Mouse (Mus musculus): ENCODE results near the gene Ifit1.
A peak's percentile ranks its signal among the peaks of the same experiment; 100 is the strongest.
"Not testable (repeated sequence)": the region's sequence is repeated elsewhere in the genome, so short reads cannot be mapped to it uniquely, and the experiment has no call there.

Ifit1 gene

GRCm38 (mm10) chr19:34640623-34641022, at the start of gene Ifit1, which contains the start of gene Ifit1bl2:
Ifit1 (plus strand) TSS chr19:34640871.
Ifit1bl2 (minus strand) TSS chr19:34640743.
- no peak for DNase-seq (ENCODE audit: low read depth)

DNA sequence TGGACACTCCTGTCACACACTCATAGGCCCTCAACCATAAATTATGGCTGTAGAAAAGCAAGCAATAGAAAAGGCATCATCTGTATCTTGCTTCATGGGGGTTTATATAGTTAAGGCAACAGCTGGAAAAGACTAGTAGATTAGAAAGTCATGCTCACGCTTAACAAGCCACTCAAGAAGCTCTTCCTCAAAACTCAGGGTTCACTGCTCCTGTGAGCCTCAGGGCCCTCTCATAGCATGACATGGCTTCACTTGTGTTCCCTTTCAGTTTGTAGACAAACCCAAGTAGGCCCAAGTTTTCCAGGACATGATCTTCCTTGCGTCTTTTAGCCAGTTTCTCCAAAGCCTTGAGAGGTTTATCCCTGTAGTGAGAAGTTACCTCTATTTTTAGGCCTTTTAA, 47.2 kb upstream of the Ifit1 start:
- DNase-seq (ENCODE audit: low read depth), result no peak

DNA sequence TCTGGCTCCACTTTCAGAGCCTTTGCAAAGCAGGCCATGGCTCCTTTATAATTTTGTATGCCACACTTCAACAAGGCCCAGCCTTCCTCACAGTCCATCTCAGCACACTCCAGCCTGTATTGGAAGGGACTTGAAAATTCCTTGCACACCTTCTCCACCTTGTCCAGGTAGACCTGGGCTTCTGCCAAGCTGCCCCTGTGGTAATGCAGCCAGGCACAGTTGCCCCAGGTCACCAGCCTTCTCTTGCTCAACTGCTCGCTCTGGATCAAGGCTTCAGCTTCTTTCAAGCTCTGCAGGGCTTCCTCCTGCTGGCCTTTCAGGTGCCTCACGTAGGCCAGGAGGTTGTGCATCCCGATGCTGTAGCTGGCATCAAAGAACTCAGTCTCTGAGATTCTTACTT, 46.1 kb upstream of the Ifit1 start:
- DNase-seq (ENCODE audit: low read depth), result not testable (repeated sequence)

- no peak for DNase-seq (ENCODE audit: low read depth)
Observed at GRCm38 (mm10) chr19:34596811-34597210, 43.9 kb upstream of the Ifit1 start.

GRCm38 (mm10) chr19:34598341-34598740, 42.3 kb upstream of the Ifit1 start:
- no peak for DNase-seq (ENCODE audit: low read depth)

- DNase-seq (ENCODE audit: low read depth), result not testable (repeated sequence)
Observed at GRCm38 (mm10) chr19:34599250-34599649, 41.4 kb upstream of the Ifit1 start.

- not testable (repeated sequence) for DNase-seq (ENCODE audit: low read depth)
Observed at GRCm38 (mm10) chr19:34601888-34602287, 38.8 kb upstream of the Ifit1 start, which contains the start of gene Ifit1bl1. Ifit1bl1 (minus strand) TSS chr19:34601956.

- no peak for DNase-seq (ENCODE audit: low read depth)
Observed at GRCm38 (mm10) chr19:34605472-34605871, 35.2 kb upstream of the Ifit1 start.

DNA sequence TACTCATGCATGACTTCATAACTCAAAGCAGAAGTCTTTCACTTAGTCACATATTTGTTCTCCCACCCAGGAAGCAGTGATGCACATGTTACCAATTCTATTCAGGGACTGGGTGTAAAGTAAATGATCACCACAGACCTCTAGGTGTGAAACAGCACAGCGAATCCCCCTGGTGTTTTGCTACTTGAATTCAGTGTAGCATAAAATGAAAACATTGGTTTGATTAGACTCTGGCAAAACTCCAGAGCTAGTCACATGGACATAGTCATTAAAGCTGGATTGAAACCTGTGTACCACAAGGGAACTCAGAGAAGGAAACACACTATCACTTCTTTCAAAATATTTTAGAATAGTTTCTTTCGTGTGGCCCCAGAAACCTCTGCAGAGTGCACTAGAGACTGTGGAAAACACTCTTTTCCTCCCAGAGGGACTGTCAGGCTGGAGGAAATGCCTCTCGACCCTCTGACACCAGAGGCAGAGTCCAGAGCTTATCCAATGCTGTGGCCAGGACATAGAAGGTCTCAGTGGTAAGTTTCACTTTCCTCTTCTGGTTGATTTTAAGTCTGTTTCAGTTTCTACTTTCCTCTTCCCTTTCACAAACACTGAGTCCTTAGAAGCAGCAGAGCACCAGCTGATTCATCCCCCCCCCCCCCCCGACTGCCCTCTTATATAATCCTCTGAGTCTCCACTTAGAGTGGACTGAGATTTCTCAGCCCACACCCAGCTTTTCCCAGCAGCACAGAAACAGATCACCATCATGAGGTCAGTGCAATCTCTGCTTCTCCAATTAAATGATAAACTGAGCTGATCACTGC, 33.2 kb upstream of the Ifit1 start, which contains the start of gene Ifit3b:
Gene Ifit3b (plus strand): TSS at position 734 of the 815 bp plus-strand sequence.
- not testable (repeated sequence) for DNase-seq (ENCODE audit: low read depth)

DNA sequence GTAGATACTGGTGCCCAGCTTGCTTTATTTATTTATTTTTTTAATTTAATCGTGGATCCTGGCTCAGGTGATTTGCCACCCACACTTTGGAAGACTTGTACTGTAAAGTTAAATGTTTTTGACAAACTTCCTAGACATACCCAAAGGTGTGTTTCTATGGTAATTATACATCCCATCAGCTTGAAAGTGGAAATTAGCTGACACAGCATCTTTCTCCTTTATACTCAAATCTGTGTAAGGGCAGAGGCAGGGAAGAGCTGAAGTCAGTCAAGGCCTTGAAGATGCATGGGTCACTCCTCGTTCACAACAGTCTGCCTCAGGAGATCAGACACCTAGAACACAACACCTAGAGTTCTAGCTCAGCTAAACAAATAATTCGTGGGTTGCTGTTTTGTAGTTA, 30.6 kb upstream of the Ifit1 start:
- DNase-seq (ENCODE audit: low read depth), result not testable (repeated sequence)

DNA sequence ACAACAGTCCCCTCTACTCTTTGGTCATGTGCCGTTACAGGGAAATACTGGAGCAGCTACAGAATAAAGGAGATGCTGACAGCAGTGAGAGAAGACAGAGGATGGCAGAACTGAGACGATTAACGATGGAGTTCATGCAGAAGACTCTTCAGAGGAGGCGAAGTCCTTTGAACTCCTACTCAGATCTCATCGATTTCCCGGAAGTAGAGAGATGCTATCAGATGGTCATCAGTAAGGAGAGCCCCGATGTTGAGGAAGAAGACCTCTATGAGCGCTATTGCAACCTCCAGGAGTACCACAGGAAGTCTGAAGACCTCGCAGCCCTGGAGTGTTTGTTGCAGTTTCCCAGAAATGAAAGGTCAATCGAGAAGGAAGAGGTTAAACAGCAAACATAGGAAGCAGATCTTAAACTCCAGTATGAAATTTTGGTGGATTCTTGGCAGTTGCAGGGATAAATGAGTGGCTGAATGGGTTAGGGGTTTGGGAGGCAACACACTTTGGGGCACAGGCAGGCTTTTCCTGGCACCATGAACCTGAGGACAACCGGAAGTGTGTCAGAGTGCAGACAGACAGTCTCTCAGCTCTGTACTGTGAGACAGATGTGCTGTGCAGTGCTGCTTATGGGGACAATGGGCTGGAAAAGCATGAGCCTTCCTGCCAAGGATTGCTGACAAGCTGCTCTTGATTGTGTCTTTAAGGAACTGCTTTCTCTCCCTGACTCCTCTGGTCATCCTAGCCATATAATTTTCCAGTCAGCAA, 28.2 kb upstream of the Ifit1 start:
- not testable (repeated sequence) for DNase-seq (ENCODE audit: low read depth)

DNA sequence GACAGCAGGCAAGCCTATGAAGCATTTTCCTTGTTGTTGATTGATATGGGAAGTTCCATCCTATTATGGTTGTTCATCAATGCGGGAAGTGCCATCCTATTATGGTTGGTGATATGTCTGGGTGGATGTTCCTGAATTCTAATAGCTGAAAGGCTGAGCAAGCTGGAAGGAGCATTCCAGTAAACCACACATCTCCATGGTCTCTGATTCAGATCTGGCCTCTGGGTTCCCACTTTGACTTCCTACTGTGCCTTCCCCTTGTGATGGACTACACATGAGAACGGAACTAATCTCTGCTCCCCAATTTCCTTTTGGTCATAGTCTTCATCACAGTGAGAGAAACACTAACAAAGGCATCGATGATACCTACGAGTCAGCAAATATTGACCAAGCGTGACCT, 19.8 kb upstream of the Ifit1 start:
- DNase-seq (ENCODE audit: low read depth), result no peak

DNA sequence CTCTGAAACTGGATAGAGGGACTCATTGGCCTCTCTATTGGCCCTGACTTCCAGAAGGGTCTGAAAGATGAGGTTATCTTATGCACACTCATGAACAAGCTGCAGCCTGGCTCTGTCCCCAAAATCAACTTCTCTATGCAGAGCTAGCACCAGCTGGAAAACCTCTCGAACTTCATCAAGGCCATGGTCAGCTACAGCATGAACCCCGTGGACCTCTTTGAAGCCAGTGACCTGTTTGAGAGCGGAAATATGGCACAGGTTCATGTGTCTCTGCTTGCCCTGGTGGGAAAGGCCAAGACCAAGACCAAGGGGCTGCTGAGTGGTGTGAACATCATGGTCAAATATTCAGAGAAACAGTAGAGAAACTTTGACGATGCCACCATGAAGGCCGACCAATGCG, 16.9 kb upstream of the Ifit1 start:
- no peak for DNase-seq (ENCODE audit: low read depth)

GRCm38 (mm10) chr19:34624663-34625062, 16.0 kb upstream of the Ifit1 start:
- DNase-seq (ENCODE audit: low read depth), result no peak

- DNase-seq (ENCODE audit: low read depth), result no peak
Observed at GRCm38 (mm10) chr19:34627496-34627895, 13.2 kb upstream of the Ifit1 start.

- no peak for DNase-seq (ENCODE audit: low read depth)
Observed at GRCm38 (mm10) chr19:34631487-34631886, 9.2 kb upstream of the Ifit1 start.

- no peak for DNase-seq (ENCODE audit: low read depth)
Observed at GRCm38 (mm10) chr19:34633484-34633883, 7.2 kb upstream of the Ifit1 start.

GRCm38 (mm10) chr19:34636933-34637557, 3.6 kb upstream of the Ifit1 start:
- peak; percentile 28 for DNase-seq (ENCODE audit: low read depth)

DNA sequence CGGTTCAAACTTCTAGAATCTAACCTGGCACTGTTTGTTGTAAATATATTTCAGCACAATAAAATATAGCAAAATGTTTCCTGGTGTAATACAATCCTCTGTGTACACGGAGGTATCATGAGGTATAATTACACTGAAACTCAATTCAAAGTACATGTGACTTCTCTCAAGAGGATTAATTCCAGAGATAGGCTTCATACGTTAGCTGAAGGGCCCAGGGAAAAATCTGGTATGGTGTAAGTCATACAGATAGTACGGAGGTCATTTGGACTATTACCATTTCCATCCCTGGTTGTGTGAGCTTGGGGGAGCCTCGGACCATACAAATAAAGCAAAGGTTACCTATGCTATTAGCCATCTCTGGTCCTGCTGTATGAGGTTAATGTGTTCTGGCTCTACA, 1.9 kb downstream of the Ifit1 start:
- no peak for DNase-seq (ENCODE audit: low read depth)

DNA sequence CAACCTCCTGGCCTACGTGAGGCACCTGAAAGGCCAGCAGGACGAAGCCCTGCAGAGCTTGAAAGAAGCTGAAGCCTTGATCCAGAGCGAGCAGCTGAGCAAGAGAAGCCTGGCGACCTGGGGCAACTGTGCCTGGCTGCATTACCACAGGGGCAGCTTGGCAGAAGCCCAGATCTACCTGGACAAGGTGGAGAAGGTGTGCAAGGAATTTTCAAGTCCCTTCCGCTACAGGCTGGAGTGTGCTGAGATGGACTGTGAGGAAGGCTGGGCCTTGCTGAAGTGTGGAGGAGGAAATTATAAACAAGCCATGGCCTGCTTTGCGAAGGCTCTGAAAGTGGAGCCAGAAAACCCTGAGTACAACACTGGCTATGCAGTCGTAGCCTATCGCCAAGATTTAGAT, 7.0 kb downstream of the Ifit1 start:
- not testable (repeated sequence) for DNase-seq (ENCODE audit: low read depth)

DNA sequence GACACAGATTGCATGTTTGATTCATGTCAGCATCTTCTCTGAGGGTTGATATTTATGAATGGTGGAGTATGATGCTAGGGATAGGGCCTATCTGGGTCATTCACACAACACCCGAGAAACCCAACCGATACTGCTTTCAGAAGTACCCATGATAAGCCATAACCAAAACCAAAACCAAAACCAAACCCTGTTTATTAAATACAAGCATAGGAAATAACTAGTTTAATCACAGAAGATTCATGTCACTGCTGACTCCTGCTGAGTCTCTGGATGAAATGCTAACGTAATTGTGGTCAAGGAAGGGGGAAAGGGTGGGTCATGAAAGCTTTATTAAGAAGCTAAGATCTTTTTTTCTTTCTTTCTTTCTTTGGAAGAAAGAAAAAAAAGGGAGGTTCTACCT, 9.6 kb downstream of the Ifit1 start:
- no peak for DNase-seq (ENCODE audit: low read depth)

- DNase-seq (ENCODE audit: low read depth), result no peak
Observed at GRCm38 (mm10) chr19:34650997-34651396, 10.3 kb downstream of the Ifit1 start.
